Mouse (Mus musculus) hindbrain, embryonic 15.5 days (tissue): ENCODE measurements around the gene Arhgap31. TPM values are rescaled to one million over a fixed set of nuclear protein-coding genes. Genes with fewer than 3 reads are reported as not detected.

Experiments used
- ATAC-seq: fragments of 200-750 bp; cut with Nextera tagmentation; 2 replicates; pipeline ENCODE4 v1.8.0; 2017; ENCODE audit warnings: low read depth, moderate number of reproducible peaks, moderate TSS enrichment; ENCODE audit not compliant: low FRiP score
- H3K27ac ChIP-seq: fragments of 300-500 bp; sonication (generic); replicated peaks from 2 replicates; pipeline ENCODE4 v1.5.1; 2015; ENCODE audit warnings: mild to moderate bottlenecking, inconsistent platforms
- H3K27me3 ChIP-seq: fragments of 300-500 bp; sonication (generic); 2 replicates; pipeline ENCODE4 v1.6.1; 2015; ENCODE audit warnings: control low read depth, inconsistent platforms
- H3K36me3 ChIP-seq: fragments of 300-500 bp; sonication (generic); 2 replicates; pipeline ENCODE4 v1.6.1; 2015; ENCODE audit warnings: control low read depth, inconsistent platforms
- H3K4me1 ChIP-seq: fragments of 300-500 bp; sonication (generic); replicated peaks from 2 replicates; pipeline ENCODE4 v1.6.1; 2015; ENCODE audit warnings: control low read depth, inconsistent platforms
- H3K4me2 ChIP-seq: fragments of 300-500 bp; sonication (generic); 2 replicates; pipeline ENCODE4 v1.6.1; 2015; ENCODE audit warnings: moderate library complexity, mild to moderate bottlenecking, inconsistent platforms
- H3K4me3 ChIP-seq: fragments of 300-500 bp; sonication (generic); 2 replicates; pipeline ENCODE4 v1.5.1; 2015; ENCODE audit warnings: mild to moderate bottlenecking, inconsistent platforms
- H3K9ac ChIP-seq: fragments of 300-500 bp; sonication (generic); 2 replicates; pipeline ENCODE4 v1.6.1; 2015; ENCODE audit warnings: inconsistent platforms
- H3K9me3 ChIP-seq: fragments of 300-500 bp; sonication (generic); 2 replicates; pipeline ENCODE4 v1.6.1; 2016; ENCODE audit warnings: control low read depth, inconsistent platforms
- WGBS: fragments of 180-500 bp; shearing (Covaris S2); methylation state at CpG from one replicate; pipeline ENCODE4 v1.1.7; 2015; 5-methylcytosine and 5-hydroxymethylcytosine counted together
- polyA plus RNA-seq: library from polyadenylated mRNA; unstranded; fragments of >200 nt; fragmentation: Nextera tagmentation; extraction: Ambion mirVana; gene quantifications from 2 replicates; pipeline ENCODE4 v1.2.1, GENCODE M21; 2015

The Arhgap31 gene
- polyA plus RNA-seq, 1 experiment from 2014 or later = 6.4 TPM

GRCm38 (mm10) chr16:38750803-38751202 is 37.7 kb upstream of the Arhgap31 start:
- 90% methylated on average over 6 of the region's 6 CpGs for WGBS

GRCm38 (mm10) chr16:38743941-38744673 is 31.0 kb upstream of the Arhgap31 start:
- Histone ChIP-seq H3K9me3 (no peaks in the 10 kb centered on the region), H3K4me2 (no peak overlapping the region), H3K4me3 (no peak overlapping the region), H3K27ac (no peak overlapping the region), H3K9ac (no peak overlapping the region), H3K4me1 (peaks cover 16% of the 10 kb centered on the region), H3K27me3 (no peaks in the 10 kb centered on the region), H3K36me3 (no peaks in the 10 kb centered on the region)
- no peak for ATAC-seq
- WGBS = 85% methylated on average over 10 of the region's 10 CpGs

More at GRCm38 (mm10) chr16:38750803-38751202, 37.7 kb upstream of the Arhgap31 start:
- Histone ChIP-seq H3K27me3 (no peaks in the 10 kb centered on the region), H3K9me3 (no peaks in the 10 kb centered on the region), H3K27ac (no peak overlapping the region), H3K36me3 (peaks cover 10% of the 10 kb centered on the region; the same call in 1 of the 2 replicates), H3K4me3 (no peak overlapping the region), H3K4me1 (0 out of 2 replicates have a peak, but pooled peaks cover 4% of the 10 kb centered on the region), H3K9ac (no peak overlapping the region), H3K4me2 (no peak overlapping the region)
- ATAC-seq = no peak

- Histone ChIP-seq H3K27ac (peak overlapping the region; percentile 89), H3K4me2 (peak overlapping the region; percentile 95), H3K9ac (peak overlapping the region; percentile 96), H3K9me3 (no peaks in the 10 kb centered on the region), H3K4me1 (peaks cover 16% of the 10 kb centered on the region), H3K27me3 (no peaks in the 10 kb centered on the region), H3K36me3 (no peaks in the 10 kb centered on the region), H3K4me3 (peak overlapping the region; percentile 93)
- under 1% methylated on average over 13 of the region's 13 CpGs for WGBS
- peak; percentile 74 for ATAC-seq
Observed at GRCm38 (mm10) chr16:38742659-38743131, 29.6 kb upstream of the Arhgap31 start.

GRCm38 (mm10) chr16:38742113-38742658 is 29.1 kb upstream of the Arhgap31 start, which contains the start of gene B4galt4:
B4galt4 (plus strand) TSS chr16:38742264.
- peak within 1 kb of the TSS; percentile 89 for H3K27ac ChIP-seq
- peak within 1 kb of the TSS; percentile 93 for H3K4me3 ChIP-seq
- no peaks in the 10 kb centered on the region for H3K27me3 ChIP-seq
- H3K4me2 ChIP-seq = peak within 1 kb of the TSS; percentile 95
- H3K36me3 ChIP-seq = no peaks in the 10 kb centered on the region
- no peaks in the 10 kb centered on the region for H3K9me3 ChIP-seq
- ATAC-seq = peak; percentile 97
- H3K9ac ChIP-seq = peak within 1 kb of the TSS; percentile 96
- H3K4me1 ChIP-seq = peaks cover 16% of the 10 kb centered on the region
- WGBS = under 1% methylated on average over 51 of the region's 69 CpGs

- ATAC-seq = no peak
- Histone ChIP-seq H3K36me3 (no peaks in the 10 kb centered on the region), H3K4me2 (peak overlapping the region; percentile 95), H3K27ac (peak overlapping the region; percentile 89), H3K9me3 (no peaks in the 10 kb centered on the region), H3K4me1 (peaks cover 16% of the 10 kb centered on the region), H3K9ac (peak overlapping the region; percentile 96), H3K4me3 (peak overlapping the region; percentile 93), H3K27me3 (no peaks in the 10 kb centered on the region)
- WGBS = 83% methylated on average over 13 of the region's 13 CpGs
Observed at GRCm38 (mm10) chr16:38741204-38741903, 28.3 kb upstream of the Arhgap31 start.

- WGBS = 60% methylated on average over 8 of the region's 8 CpGs
- no peak overlapping the region for H3K9ac ChIP-seq
- no peak overlapping the region for H3K4me3 ChIP-seq
- H3K4me1 ChIP-seq = no peaks in the 10 kb centered on the region
- H3K27ac ChIP-seq = no peak overlapping the region
- no peaks in the 10 kb centered on the region for H3K36me3 ChIP-seq
- H3K9me3 ChIP-seq = no peaks in the 10 kb centered on the region
- no peak overlapping the region for H3K4me2 ChIP-seq
- no peaks in the 10 kb centered on the region for H3K27me3 ChIP-seq
- no peak for ATAC-seq
Observed at GRCm38 (mm10) chr16:38730921-38731320, 17.8 kb upstream of the Arhgap31 start.

GRCm38 (mm10) chr16:38729610-38730288 is 16.7 kb upstream of the Arhgap31 start:
- peak; percentile 51; the same call in 1 of the 2 replicates for ATAC-seq
- Histone ChIP-seq H3K36me3 (no peaks in the 10 kb centered on the region), H3K9ac (no peak overlapping the region), H3K27me3 (no peaks in the 10 kb centered on the region), H3K4me2 (peak overlapping the region; percentile 8; the same call in 1 of the 2 replicates), H3K27ac (no peak overlapping the region), H3K4me3 (no peak overlapping the region), H3K4me1 (no peaks in the 10 kb centered on the region), H3K9me3 (no peaks in the 10 kb centered on the region)
- 57% methylated on average over 15 of the region's 15 CpGs for WGBS

GRCm38 (mm10) chr16:38729139-38729538 is 16.1 kb upstream of the Arhgap31 start:
- no peaks in the 10 kb centered on the region for H3K36me3 ChIP-seq
- ATAC-seq = peak; percentile 48; the same call in 1 of the 2 replicates
- no peak overlapping the region for H3K9ac ChIP-seq
- H3K9me3 ChIP-seq = no peaks in the 10 kb centered on the region
- no peak overlapping the region for H3K27ac ChIP-seq
- WGBS = 85% methylated on average over 6 of the region's 6 CpGs
- no peaks in the 10 kb centered on the region for H3K4me1 ChIP-seq
- H3K4me2 ChIP-seq = no peak overlapping the region
- no peaks in the 10 kb centered on the region for H3K27me3 ChIP-seq
- no peak overlapping the region for H3K4me3 ChIP-seq

GRCm38 (mm10) chr16:38728576-38729132 is 15.6 kb upstream of the Arhgap31 start:
- H3K27ac ChIP-seq = no peak overlapping the region
- no peak overlapping the region for H3K9ac ChIP-seq
- H3K4me2 ChIP-seq = no peak overlapping the region
- no peaks in the 10 kb centered on the region for H3K36me3 ChIP-seq
- H3K4me1 ChIP-seq = no peaks in the 10 kb centered on the region
- no peaks in the 10 kb centered on the region for H3K9me3 ChIP-seq
- WGBS = 94% methylated on average over 15 of the region's 15 CpGs
- no peak overlapping the region for H3K4me3 ChIP-seq
- no peaks in the 10 kb centered on the region for H3K27me3 ChIP-seq
- no peak for ATAC-seq

GRCm38 (mm10) chr16:38724974-38725373 is 11.9 kb upstream of the Arhgap31 start:
- Histone ChIP-seq H3K4me2 (no peak overlapping the region), H3K9me3 (no peaks in the 10 kb centered on the region), H3K4me1 (no peaks in the 10 kb centered on the region), H3K27ac (no peak overlapping the region), H3K9ac (no peak overlapping the region), H3K36me3 (no peaks in the 10 kb centered on the region), H3K4me3 (no peak overlapping the region), H3K27me3 (no peaks in the 10 kb centered on the region)
- 56% methylated on average over 13 of the region's 13 CpGs for WGBS
- no peak for ATAC-seq

GRCm38 (mm10) chr16:38724256-38724655 is 11.2 kb upstream of the Arhgap31 start:
- Histone ChIP-seq H3K9me3 (no peaks in the 10 kb centered on the region), H3K9ac (no peak overlapping the region), H3K36me3 (no peaks in the 10 kb centered on the region), H3K4me1 (no peaks in the 10 kb centered on the region), H3K4me3 (no peak overlapping the region), H3K4me2 (no peak overlapping the region), H3K27me3 (no peaks in the 10 kb centered on the region), H3K27ac (0 out of 2 replicates have a peak overlapping the region, but pooled peaks have one; percentile 15)
- WGBS = 81% methylated on average over 8 of the region's 8 CpGs
- ATAC-seq = no peak
